Mouse (Mus musculus): ENCODE measurements around the gene Zfp446.
A peak's percentile ranks its signal among the peaks of the same experiment; 100 is the strongest.
"Not testable (repeated sequence)": the region's sequence is repeated elsewhere in the genome, so short reads cannot be mapped to it uniquely, and the experiment has no call there.

Zfp446 gene

DNA sequence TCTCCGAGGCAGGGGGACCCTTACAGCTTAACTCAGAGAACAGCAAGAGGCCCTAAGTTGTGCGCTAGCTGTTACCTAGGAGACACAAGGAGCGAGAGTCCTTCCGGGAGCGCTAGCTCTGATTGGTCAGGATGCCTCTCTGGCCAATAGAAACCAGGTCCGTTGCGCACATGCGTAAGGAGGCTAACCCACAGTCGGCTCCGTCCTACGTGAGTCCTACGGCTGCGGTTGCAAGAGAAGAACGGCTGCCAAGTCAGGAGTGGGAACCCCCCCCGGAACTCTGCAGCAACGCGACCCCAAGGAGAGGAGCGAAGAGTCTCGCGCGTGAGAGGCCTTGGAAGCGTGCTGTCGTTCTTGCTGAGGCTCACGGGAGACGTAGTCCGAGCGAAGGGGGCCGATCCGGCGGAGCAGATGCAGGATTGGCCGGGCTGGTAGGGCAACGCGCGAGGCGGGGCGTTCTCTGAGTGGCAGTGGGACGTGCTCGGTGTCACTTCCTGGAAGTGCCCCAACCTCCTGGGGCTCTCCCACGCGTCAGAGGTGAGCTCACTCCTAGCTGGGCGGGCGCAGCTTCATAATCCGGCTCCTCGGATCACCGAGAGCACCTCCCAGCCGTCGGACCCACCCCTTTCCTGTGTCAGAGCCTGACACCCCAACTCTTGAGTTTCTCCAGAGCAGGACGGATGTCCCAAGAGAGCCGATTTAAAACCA, at the start of gene Zfp446:
Gene Zfp446, plus strand, starts transcription at position 167 of the 708 bp plus-strand sequence.
- peak; percentile 99 for DNase-seq

DNA sequence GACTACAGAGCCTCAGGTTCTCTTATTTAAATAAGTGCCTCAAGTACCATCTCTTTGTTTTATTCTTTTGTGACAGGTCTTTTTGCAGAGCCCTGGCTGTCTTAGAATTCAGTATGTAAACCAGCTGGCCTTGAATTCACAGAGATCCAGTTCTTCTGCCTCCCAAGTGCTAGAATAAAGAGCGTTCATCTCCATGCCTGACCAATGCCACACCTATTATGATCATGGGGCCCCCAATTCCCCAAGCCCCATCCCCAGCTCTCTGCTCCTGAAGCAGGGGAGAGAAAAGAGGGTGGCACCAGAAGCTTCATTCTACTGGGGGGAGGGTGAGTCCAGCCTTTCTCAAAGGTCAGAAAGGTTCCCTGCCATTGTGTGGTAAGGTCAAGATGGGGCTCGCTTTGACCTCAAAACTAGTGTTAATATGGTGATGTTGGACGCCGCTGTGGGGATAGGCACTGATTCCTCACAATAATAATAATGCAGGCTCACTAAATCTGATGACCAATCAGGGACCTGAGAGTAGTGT, 44.0 kb upstream of the Zfp446 start:
- no peak for DNase-seq

DNA sequence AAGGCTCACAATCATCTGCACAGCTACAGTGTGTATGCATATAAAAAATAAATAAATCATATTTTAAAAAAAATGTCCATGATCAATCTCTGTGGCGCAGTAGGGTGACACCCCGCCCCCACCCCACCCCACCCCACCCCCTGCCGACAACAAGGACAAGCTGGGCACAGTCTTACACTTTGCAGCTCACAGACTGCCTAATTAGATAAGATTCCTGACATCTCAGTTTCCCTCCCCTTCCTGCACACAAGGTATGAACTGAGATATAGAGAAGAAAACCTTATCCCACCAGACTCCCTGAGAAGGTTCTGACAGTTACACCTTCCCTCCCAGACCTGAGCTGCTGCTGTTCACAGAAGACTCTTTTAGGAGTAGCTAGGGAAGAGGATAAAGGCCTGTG, 42.8 kb upstream of the Zfp446 start:
- no peak for DNase-seq

DNA sequence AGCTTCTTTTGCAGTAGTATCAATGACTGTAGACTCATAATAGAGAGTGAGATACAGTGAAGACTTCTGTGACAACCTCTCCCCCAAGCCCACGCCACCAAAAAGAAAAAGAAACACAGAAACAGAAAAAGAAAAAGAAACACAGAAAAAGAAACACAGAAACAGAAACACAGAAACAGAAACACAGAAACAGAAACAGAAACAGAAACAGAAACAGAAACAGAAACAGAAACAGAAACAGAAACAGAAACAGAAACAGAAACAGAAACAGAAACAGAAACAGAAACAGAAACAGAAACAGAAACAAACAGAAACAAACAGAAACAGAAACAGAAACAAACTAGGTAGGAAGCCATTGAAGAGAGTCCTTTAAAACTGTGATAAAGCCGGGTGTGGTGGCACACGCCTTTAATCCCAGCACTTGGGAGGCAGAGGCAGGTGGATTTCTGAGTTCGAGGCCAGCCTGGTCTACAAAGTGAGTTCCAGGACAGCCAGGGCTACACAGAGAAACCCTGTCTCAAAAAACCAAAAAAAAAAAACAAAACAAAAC, 40.3 kb upstream of the Zfp446 start:
- not testable (repeated sequence) for DNase-seq

DNA sequence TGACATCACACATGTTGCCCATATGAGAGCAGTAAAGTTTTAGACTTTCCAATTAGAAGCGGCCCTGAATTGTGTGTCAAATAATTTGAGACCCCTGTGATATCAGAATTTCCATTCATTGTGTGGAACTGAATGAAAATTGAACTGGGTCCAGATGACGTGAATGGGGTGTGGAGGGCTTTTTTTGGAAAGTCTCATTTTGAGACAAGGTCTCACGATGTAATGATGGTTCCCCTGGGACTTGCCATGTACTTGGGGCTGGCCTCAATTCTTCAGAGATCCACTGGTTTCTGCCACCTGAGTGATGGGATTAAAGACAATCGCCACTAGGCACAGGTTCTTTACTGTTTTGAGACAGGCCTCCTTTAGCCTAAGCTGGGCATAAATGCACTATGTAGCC, 37.0 kb upstream of the Zfp446 start:
- DNase-seq = no peak

DNA sequence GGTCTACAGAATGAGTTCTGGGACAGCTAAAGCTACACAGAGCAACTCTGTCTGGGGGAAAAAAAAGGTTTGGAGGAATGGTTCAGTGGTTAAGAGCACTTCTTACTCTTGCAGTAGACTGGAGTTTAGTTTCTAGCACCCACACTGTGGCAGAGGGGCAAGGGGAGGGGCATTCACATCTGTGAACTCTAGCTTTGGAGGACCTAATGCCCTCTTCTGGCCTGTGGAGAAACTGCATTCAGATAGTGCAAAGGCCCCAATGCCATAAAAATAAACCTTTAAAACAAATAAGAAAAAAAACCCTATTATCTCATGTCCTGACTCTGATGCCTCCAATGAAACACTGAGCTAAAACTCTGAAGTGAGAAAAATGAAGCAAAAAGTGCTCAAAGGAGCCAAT, 34.2 kb upstream of the Zfp446 start:
- no peak for DNase-seq

DNA sequence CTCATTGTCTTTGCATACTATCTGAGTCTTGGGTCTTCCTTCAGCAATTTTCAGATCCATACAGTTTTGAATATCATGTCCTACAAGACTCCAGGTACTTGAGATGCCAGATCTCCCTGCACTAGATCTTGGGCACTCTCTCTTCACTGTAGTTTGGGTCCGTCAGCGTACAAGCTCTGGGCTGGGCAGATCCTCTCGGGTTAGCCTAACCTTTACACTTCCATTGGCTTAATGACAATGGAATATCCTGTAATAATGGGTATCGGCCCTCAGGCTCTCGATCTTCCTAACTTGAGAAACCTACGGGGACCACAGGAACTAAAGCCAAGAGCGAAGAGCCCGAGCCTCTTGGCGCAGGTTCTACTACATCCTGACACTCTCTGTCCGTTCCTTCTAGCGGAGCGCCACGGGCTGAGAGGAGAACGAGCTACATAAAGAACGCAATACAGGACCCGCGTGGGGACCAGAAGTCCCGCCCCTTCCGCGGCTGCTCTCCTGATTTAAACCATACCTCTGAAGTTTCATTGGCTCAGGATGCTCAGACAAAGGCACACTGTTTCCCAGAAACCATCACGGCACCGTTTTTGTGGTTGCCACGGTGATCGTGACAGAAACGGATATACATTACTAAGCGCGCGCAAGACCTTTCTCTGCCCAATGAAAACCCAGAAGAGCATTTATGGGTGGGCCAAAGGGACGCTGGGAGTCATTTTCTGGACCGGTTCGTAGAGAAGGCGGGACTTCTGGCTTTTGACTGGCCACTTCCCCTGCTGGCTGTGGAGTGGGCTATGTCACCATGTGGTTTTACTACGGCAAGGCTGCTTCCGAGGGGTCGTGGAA, 28.4 kb upstream of the Zfp446 start:
- DNase-seq = peak; percentile 90 to 95

DNA sequence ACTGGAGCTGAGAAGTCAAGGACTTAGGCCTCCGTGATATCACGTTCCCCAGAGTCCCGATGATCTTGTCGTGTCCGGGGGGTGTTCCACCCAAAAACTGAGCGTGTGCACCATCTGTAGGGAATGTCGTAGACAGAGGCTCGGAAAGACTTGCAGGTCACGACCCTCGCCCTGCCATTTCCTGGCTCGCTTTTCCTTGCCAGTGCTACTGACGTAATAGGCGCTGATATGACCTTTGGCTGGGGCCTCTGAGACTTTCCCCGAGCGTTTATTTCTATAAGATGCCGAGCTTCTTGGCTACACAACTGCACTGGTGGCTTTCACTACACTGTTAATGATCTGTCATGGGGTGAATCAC, 27.8 kb upstream of the Zfp446 start:
- DNase-seq = no peak

DNA sequence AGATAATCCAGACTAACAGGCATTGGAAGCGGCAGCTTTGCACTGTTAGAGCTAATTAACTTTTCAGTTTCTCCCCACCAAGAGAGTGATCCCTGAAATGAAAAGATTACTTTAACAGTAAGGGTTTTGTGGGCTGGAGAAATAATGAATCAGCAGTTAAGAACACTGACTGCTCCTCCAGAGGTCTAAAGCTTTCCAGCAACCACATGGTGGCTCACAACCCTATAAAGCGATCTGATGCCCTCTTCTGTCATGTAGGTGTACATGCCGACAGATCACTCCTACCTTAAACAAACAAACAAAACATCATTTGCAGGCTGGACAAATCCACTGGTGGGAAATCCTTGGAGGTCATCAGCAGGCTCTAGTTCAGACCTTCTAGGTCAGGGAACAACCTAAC, 22.8 kb upstream of the Zfp446 start:
- DNase-seq = no peak

DNA sequence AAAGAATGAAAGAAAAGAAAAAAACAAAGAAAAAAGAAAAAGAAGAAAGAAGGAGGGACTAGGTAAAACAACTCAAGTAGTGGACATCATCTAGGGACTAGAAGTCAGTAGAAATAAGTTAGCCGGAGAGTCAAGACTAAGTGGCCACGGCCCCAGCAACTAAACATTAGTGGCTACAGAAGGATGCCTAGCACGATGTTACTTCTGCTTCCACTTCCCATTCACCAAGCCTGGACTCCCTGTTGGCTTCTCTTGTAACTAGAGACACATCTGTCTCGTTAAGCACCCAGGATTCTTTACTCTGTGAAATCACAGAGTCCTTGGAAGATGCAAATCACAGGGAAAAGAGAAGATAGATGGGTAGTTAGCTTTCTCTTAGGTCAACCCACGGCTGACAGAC, 20.1 kb upstream of the Zfp446 start:
- DNase-seq = no peak

DNA sequence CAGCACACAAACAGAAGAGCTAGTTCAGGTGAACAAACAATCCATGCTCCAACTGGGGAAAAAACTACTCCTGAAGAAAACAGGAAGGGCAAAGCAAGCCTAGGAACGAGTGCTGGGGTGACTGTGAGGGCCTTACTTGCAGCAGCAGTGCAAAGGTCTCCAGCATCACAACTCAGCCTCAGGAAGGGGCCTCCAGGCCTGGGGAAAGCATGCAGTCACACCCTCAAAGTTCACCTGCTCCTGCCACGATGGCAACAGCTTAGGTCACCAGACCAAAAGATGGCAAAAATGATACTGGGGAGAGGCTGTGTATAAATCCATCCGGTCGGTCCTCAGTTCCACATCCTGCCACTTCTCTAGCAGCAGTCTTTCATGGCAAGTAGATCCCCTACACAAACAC, 18.7 kb upstream of the Zfp446 start:
- no peak for DNase-seq

DNA sequence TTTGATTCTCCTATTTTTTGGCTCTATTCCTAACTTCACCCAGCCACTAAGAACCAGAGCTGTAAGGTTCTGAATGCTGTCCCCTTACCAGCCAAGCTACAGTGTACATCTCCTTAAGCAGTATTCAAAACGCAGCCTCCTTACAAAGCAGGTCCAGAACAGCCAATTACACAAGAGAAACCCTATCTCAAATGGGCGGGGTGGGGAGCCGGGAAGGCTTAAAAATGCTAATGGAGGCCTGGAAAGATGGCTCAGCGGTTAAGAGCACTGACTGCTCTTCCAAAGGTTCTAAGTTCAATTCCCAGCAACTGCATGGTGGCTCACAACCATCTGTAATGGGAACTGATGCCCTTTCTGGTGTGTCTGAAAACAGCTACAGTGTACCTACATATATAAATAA, 17.9 kb upstream of the Zfp446 start:
- DNase-seq = no peak

DNA sequence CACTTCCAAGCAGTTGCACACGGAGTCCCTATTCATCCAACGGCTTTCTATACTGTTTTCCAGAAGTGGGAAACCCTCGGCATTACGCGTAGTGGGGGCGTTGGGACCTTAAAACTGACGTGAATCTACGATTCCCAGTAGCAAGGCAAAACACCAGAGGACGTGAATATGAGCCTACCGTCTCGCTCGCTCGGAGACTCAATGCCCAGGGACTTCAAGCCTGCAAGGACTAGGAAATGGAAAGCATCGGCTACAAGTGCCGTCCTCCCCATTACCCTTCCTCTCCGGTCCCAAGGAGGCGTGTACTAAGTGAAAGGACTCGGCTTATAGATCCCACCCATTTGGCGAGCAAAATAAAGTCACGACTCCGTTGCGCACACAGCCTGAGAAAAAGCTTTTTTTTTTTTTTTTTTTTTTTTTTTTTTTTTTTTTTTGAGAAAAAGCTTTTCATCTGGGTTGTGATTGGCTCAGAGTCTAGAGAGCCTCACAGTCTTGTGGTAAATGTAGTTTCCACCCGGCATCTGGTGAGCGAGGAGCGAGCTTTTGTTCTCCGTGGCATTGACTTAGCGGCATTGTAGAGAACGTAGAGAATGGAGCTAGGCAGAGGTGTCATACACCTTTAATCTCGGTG, 16.0 kb upstream of the Zfp446 start:
- DNase-seq = peak; percentile 53 to 72

DNA sequence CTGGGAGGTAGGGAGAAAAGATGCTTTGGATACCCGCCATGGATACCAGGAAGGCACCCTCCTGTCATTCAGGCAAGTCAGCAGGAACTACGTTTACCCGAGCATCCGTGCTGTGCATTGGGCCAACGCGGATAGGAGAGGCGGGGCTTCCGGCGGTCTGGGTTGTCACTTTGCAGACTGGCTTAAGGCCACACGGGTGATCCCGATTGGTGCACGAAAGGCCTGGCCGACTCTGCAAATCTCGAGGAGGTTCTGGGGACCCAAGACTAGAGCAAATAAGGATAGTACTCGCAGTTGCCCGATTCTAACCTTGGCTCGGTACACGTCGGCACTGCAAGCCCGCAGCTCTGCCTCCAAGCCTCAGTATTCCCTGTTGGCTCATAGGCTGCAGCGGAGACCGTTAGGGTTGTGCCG, 12.0 kb upstream of the Zfp446 start, which contains the start of gene Zfp324:
Gene Zfp324, plus strand, starts transcription at position 161 of the 414 bp plus-strand sequence.
- DNase-seq = peak; percentile 83 to 88

DNA sequence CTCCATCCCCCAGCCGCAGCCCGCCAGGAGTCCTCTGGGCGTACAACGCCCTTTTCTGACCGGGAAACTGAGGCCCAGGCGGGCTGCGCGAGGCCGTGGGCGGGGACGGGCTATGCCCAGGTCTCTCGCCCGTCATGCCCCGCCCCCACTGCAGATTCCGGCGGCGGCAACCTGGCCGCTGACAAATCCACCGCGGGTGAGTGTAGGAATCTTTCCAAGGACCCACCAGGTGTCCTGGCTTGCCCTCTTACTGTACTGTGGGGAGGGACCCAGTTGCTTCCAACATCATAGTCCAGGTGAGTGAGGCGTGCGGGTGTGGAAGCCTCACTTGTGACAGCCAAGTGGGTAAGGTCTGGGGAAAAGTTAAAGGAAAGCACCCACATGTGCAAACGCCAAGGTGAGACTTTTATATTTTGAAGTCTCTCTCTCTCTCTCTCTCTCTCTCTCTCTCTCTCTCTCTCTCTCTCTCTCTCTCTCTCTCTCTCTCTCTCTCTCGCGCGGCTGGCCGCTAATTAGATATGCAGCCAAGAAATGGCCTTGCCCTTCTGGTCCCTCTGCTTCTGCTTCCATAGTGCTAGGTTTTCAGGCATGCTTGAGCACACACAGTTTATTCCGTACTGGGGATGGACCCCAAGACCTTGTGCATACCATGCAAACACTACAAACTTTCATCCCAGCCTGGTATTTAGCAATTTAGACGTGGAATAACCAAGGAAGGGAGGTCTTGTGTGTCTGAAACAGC, 11.4 kb upstream of the Zfp446 start:
- DNase-seq = peak; percentile 52 to 65

DNA sequence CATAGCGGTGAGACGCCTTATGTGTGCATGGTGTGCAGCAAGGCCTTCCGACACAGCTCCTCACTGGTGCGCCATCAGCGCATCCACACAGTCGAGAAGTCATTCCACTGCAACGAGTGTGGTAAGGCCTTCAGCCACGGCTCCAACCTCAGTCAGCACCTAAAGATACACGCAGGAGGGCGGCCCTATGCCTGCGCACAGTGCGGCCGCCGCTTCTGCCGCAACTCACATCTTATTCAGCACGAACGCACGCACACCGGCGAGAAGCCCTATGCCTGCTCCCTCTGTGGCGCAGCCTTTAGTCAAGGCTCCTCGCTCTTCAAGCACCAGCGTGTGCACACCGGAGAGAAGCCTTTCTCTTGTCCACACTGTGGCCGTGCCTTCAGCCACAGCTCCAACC, 6.7 kb upstream of the Zfp446 start:
- DNase-seq = no peak

DNA sequence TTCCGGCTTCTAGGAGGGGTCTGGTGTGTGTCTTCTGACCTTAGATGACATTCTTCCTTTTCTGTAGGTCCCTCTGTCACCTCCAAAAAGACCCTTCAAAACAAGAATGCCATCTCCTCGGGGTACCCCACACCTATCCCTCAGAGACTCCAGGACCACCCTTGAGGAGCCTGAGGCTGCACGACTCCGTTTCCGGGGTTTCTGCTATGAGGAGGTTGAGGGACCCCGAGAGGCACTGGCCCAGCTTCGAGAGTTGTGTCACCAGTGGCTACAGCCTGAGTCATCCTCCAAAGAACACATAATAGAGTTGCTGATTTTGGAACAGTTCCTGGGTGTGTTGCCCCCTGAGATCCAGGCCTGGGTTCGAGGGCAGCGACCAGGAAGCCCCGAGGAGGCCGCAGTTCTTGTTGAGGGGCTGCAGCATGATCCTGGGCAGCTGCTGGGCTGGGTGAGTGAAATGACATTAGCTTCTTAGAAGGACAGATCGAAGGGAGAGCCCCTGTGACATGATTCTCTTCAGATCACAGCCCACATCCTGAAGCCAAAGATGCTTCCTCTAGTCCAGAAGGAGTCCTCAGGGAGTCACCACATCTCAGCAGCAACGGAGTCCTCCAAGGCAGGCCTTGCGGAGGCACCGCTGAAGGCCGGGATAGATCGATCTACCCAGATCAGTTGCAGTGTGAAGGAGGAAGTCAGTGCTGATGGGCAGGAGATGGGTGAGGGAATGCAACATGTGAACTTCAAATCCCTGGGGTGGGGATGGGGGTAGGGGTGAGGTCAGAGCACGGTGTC, 1.5 kb downstream of the Zfp446 start:
- peak in 1 of 2 experiments; percentile 23 for DNase-seq

DNA sequence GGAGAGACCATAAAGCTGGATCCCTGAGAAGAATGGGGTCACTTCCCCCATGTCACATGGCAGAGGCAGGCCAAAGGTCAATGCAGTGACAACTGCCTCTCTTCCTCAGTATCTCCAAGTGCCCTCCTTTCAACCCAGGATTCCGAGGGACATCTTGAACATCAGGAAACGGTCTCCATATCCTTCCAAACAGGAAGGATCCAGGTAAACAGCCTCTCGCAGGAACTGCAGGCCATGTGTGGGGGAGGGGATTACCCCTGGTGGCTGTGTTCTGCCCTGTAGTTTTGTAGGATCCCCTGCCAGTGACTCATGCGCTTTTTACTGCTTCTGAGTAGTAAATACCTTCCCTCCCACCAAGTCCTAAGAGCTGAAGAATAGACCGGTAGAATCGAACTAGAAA, 2.1 kb downstream of the Zfp446 start:
- DNase-seq = no peak

DNA sequence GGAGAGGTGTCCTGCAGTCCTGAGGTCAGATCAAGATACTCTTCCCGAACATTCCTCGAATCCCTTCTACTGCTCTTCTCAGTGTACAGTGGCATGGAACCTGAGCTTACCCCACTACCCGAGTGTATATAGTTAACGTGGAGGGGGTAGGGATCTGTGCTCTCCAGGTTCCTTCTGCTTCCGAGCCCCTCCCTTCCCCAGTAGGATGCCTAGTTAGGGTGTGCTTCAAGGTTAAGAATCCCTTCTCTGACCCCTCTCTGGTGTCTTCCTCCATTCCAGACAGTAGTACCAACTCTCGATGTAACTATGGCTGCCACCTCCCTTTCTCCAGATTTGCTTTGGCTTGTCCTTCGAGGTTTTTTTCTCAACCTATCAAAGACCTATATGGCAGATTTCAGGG, 2.6 kb downstream of the Zfp446 start:
- DNase-seq = no peak

DNA sequence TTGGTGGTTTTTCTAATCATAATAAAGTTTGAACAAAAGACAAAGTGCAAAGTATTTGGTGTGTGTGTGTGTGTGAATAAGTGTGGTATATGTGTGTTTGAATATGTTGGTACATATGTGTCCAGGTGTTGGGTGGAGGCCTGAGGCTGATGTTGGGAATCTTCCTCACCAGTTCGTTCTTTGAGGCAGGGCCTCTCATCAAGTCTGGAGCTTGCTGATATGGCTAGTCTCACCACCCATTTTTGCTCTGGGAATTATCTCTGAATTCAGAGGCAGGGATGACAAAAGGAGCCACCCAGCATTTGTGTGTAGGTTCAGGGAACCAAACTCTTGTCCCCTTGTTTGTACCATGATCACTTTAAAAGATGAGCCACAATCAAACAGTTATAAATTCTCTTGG, 8.1 kb downstream of the Zfp446 start:
- DNase-seq = no peak

DNA sequence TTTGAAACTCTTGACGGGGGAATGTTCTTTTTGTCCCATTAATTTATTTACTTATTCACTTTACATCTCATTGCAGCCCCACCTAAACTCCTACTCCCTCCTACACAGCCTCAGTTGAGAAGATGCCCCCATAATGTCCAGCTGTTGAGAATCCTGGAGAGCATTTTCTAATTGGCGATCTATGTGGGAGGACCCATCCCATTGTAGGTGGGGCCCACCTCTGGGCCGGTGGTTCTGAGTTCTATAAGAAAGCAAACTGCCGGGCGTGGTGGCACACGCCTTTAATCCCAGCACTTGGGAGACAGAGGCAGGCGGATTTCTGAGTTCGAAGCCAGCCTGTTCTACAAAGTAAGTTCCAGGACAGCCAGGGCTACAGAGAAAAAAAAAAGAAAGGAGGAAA, 9.3 kb downstream of the Zfp446 start:
- DNase-seq = no peak
